Mouse (Mus musculus) B cell, adult 2 months (primary cell): ENCODE results near the gene Stambp.
A peak's percentile ranks its signal among the peaks of the same experiment; 100 is the strongest.
"Not testable (repeated sequence)": the region's sequence is repeated elsewhere in the genome, so short reads cannot be mapped to it uniquely, and the experiment has no call there.

Source experiments
- DNase-seq, 2 experiments: peaks; one replicate each; pipeline ENCODE4 v3.0.0; 2022

Stambp gene

GRCm38 (mm10) chr6:83572671-83573070 lies at the start of gene Stambp:
TSS of gene Stambp (minus strand) at chr6:83572729.
- DNase-seq: no peak

GRCm38 (mm10) chr6:83619955-83620354 lies 47.4 kb upstream of the Stambp start:
- DNase-seq: no peak

- DNase-seq: no peak
These were observed 45.2 kb upstream of the Stambp start for GRCm38 (mm10) chr6:83617581-83618335.

- DNase-seq: no peak
These were observed 44.0 kb upstream of the Stambp start for GRCm38 (mm10) chr6:83616512-83616911.

- DNase-seq: no peak
These were observed 41.9 kb upstream of the Stambp start for GRCm38 (mm10) chr6:83614469-83614868.

- no peak for DNase-seq
These were observed 40.4 kb upstream of the Stambp start for GRCm38 (mm10) chr6:83612976-83613375.

- no peak for DNase-seq
These were observed 27.2 kb upstream of the Stambp start for GRCm38 (mm10) chr6:83599636-83600174.

- peak in 1 of 2 experiments; percentile 3 for DNase-seq
These were observed 26.6 kb upstream of the Stambp start for GRCm38 (mm10) chr6:83599060-83599550.

GRCm38 (mm10) chr6:83598646-83599045 lies 26.1 kb upstream of the Stambp start:
- DNase-seq: peak; percentile 41 to 46

- no peak for DNase-seq
These were observed 25.5 kb upstream of the Stambp start for GRCm38 (mm10) chr6:83597988-83598387.

GRCm38 (mm10) chr6:83595035-83595434 lies 22.5 kb upstream of the Stambp start:
- no peak for DNase-seq

GRCm38 (mm10) chr6:83593896-83594295 lies 21.4 kb upstream of the Stambp start:
- no peak for DNase-seq

- no peak for DNase-seq
These were observed 19.5 kb upstream of the Stambp start for GRCm38 (mm10) chr6:83592051-83592450.

- DNase-seq: no peak
These were observed 17.8 kb upstream of the Stambp start for GRCm38 (mm10) chr6:83590301-83590700.

- not testable (repeated sequence) for DNase-seq
These were observed 14.7 kb upstream of the Stambp start for GRCm38 (mm10) chr6:83587191-83587590.

- DNase-seq: not testable (repeated sequence)
These were observed 12.8 kb upstream of the Stambp start for GRCm38 (mm10) chr6:83585328-83585727.

- DNase-seq: no peak
These were observed 11.1 kb upstream of the Stambp start for GRCm38 (mm10) chr6:83583591-83583990.

GRCm38 (mm10) chr6:83582938-83583270 lies 10.4 kb upstream of the Stambp start:
- DNase-seq: peak; percentile 36 to 43

GRCm38 (mm10) chr6:83582135-83582937 lies 9.8 kb upstream of the Stambp start:
- no peak for DNase-seq

GRCm38 (mm10) chr6:83577534-83577933 lies 5.0 kb upstream of the Stambp start:
- DNase-seq: no peak

- DNase-seq: no peak
These were observed 3.1 kb upstream of the Stambp start for GRCm38 (mm10) chr6:83575609-83576008.

GRCm38 (mm10) chr6:83571840-83572667 lies 475 bp downstream of the Stambp start:
- peak; percentile 62 to 68 for DNase-seq
